In the genomic region with DNA sequence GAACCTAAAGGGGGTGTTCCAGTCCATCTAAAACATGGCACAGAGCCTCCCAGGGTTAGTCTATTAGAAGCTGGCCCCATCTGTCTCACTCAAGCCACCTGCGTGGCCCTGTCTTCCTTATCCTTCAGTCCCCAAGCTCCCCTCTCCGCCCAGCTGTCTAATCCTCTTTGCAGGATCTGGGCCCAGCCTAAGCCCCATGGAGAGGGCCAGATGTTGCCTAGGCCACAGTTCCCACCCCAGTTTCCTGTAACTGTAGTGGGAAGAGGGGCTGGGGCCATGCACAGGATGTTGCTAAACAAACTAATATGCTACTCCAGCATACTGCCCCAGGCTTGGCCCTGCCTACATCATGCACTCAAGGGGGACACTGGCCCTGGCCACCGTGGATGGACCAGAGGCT, we compare ENCODE assay signal across 10 mouse cellular contexts.
DNase-seq lines count a peak whose midpoint lies in the region; ATAC-seq and TF ChIP-seq lines count a peak whose summit lies in the region.
"Had no signal": no experiment of that assay in that cellular context is flagged by ENCODE, and none has a peak within 500 bp of the region (broad histone marks: within the 10 kb centered on the region; RNA-seq: fewer than 3 reads in every experiment).

No protein-coding gene starts in this region.

- H3K4me1 ChIP-seq in hindbrain, embryonic 10.5 days (replicated peaks) = peaks cover 73% of the 10 kb centered on the region
- peaks cover 21% of the 10 kb centered on the region for H3K4me1 ChIP-seq in hindbrain, embryonic 14.5 days (replicated peaks; ENCODE audit: control insufficient read depth, insufficient read depth, low read length)
- peaks cover 5% of the 10 kb centered on the region; the same call in 1 of the 2 replicates for H3K4me1 ChIP-seq in liver, postnatal 0 days (ENCODE audit: insufficient read depth)
- peaks cover 5% of the 10 kb centered on the region; the same call in 1 of the 2 replicates for H3K4me1 ChIP-seq in stomach, embryonic 16.5 days (ENCODE audit: control insufficient read depth, insufficient read depth, low read length)

- TF ChIP-seq CTCF in liver, postnatal 0 days (IDR thresholded peaks at IDR 0.05; ENCODE audit: low read depth) = no peak

- H3K36me3 ChIP-seq in hindbrain, embryonic 10.5 days = peaks cover 100% of the 10 kb centered on the region
- peaks cover 74% of the 10 kb centered on the region for H3K36me3 ChIP-seq in hindbrain, embryonic 14.5 days (replicated peaks; ENCODE audit: control insufficient read depth, insufficient read depth)
- H3K36me3 ChIP-seq in liver, postnatal 0 days (replicated peaks; ENCODE audit: insufficient read depth, low read length) = peaks cover 61% of the 10 kb centered on the region
- H3K36me3 ChIP-seq in stomach, embryonic 16.5 days (ENCODE audit: control insufficient read depth, insufficient read depth, low read length) = 0 out of 2 replicates have a peak, but pooled peaks cover 4% of the 10 kb centered on the region

- H3K4me3 ChIP-seq in hindbrain, embryonic 10.5 days = no peak overlapping the region
- no peak overlapping the region for H3K4me3 ChIP-seq in hindbrain, embryonic 14.5 days (replicated peaks; ENCODE audit: low read length)
- H3K4me3 ChIP-seq in liver, postnatal 0 days (ENCODE audit: low read depth, low read length) = no peak overlapping the region
- H3K4me3 ChIP-seq in stomach, embryonic 16.5 days (replicated peaks; ENCODE audit: low read length) = no peak overlapping the region

- ATAC-seq in hindbrain, embryonic 14.5 days (ENCODE audit: low FRiP score) = no peak
- ATAC-seq in liver, postnatal 0 days = peak; percentile 40; the same call in 1 of the 2 replicates
- no peak for ATAC-seq in stomach, embryonic 16.5 days (ENCODE audit: insufficient read depth, low FRiP score)

- TF ChIP-seq EP300 in liver, postnatal 0 days (IDR thresholded peaks at IDR 0.05; ENCODE audit: low read depth) = no peak

- no peaks in the 10 kb centered on the region for H3K27me3 ChIP-seq in hindbrain, embryonic 10.5 days (ENCODE audit: insufficient read depth, poor library complexity, severe bottlenecking)
- H3K27me3 ChIP-seq in hindbrain, embryonic 14.5 days (ENCODE audit: control insufficient read depth, insufficient read depth, low read length) = no peaks in the 10 kb centered on the region
- no peaks in the 10 kb centered on the region for H3K27me3 ChIP-seq in liver, postnatal 0 days (ENCODE audit: insufficient read depth, low read length)
- H3K27me3 ChIP-seq in stomach, embryonic 16.5 days (ENCODE audit: control insufficient read depth, insufficient read depth, low read length) = no peaks in the 10 kb centered on the region

- peak overlapping the region; percentile 70 for H3K27ac ChIP-seq in hindbrain, embryonic 10.5 days
- no peak overlapping the region; the same call in 1 of the 2 replicates for H3K27ac ChIP-seq in hindbrain, embryonic 14.5 days
- no peak overlapping the region; the same call in 1 of the 2 replicates for H3K27ac ChIP-seq in liver, postnatal 0 days (ENCODE audit: low read depth)
- H3K27ac ChIP-seq in stomach, embryonic 16.5 days (ENCODE audit: low read length) = peak overlapping the region; percentile 23; the same call in 1 of the 2 replicates

- H3K9ac ChIP-seq in hindbrain, embryonic 14.5 days = no peak overlapping the region
- H3K9ac ChIP-seq in liver, postnatal 0 days (replicated peaks) = no peak overlapping the region
- no peak overlapping the region for H3K9ac ChIP-seq in stomach, embryonic 16.5 days (ENCODE audit: low read length)

- no peak overlapping the region for H3K4me2 ChIP-seq in hindbrain, embryonic 14.5 days (replicated peaks)
- H3K4me2 ChIP-seq in liver, postnatal 0 days (ENCODE audit: low read depth, low read length) = no peak overlapping the region
- no peak overlapping the region for H3K4me2 ChIP-seq in stomach, embryonic 16.5 days (ENCODE audit: low read depth, low read length)

- H3K9me3 ChIP-seq in hindbrain, embryonic 10.5 days = no peaks in the 10 kb centered on the region
- H3K9me3 ChIP-seq in hindbrain, embryonic 14.5 days (ENCODE audit: control insufficient read depth, low read length) = no peaks in the 10 kb centered on the region
- H3K9me3 ChIP-seq in liver, postnatal 0 days (ENCODE audit: low read length) = no peaks in the 10 kb centered on the region
- H3K9me3 ChIP-seq in stomach, embryonic 16.5 days (replicated peaks; ENCODE audit: control insufficient read depth, low read length) = no peaks in the 10 kb centered on the region

- 41% methylated on average over 3 of the region's 3 CpGs for WGBS in hindbrain, embryonic 10.5 days
- 46% methylated on average over 3 of the region's 3 CpGs for WGBS in hindbrain, embryonic 14.5 days
- 44% methylated on average over 3 of the region's 3 CpGs for WGBS in liver, postnatal 0 days (ENCODE audit: insufficient replicate concordance)
- WGBS in stomach, embryonic 16.5 days = 52% methylated on average over 3 of the region's 3 CpGs

- no peak for DNase-seq in hindbrain, embryonic 10.5 days (ENCODE audit: low spot score)
- no peak for DNase-seq in hindbrain, embryonic 14.5 days (ENCODE audit: low spot score)
- DNase-seq in thymus, postnatal 14 days = peak; percentile 41
- DNase-seq in thymus, postnatal 10 days (ENCODE audit: low spot score in 2 of 2) = no peak
- no peak for DNase-seq in liver, postnatal 0 days
- DNase-seq in ovary, postnatal 36 days (ENCODE audit: low spot score) = no peak
- DNase-seq in right cerebral cortex, postnatal 4 days = no peak
- DNase-seq: gastrocnemius, postnatal 25 days; layer of hippocampus, postnatal 36 days had no signal

Comparison
In these comparisons a context has a peak if more than half of its experiments do, and no peak if none do; other contexts are left out.
1. H3K27ac ChIP-seq: peak in hindbrain, embryonic 10.5 days (single experiment) and stomach, embryonic 16.5 days (single experiment); none in hindbrain, embryonic 14.5 days (single experiment) and liver, postnatal 0 days (single experiment).